Mouse (Mus musculus): ENCODE results near the gene Vasn.

Gene Vasn

DNA sequence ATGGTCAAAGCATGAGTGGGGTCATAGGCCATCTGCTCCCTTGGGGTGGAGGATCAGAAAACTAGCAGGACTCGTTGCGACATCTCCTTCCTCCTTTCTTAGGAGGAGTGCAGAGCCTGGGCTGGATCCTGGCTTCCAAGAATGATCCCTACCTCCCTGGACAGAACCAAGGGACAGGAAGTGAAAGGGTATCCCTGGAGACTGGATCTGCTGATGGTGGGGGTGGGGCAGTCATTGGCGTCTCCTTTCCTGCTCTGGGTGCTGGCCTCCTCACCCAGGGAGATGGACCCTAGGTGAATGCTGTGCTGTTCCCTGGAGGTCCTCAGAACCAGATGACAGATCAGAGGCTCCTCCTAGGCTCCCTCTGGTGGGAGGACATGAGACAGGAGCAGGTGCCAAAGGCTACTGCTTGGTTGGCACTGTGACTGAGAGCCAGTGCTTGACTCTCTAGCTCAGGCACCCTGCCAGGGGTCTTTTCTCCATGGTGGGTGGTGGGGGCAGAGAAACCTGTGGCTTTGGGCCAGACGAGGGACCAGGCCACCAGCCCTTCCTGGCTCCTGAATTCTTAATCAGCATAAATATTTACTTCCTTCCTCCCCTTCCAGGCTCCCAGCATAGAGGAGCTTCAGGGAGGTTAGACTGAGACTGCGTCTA is 33.2 kb upstream of the Vasn start:
- in situ Hi-C loops (cut with MboI, MseI), result loop anchor here (5.0 kb wide), 1 partner anchor 304 kb away; no protein-coding TSS in a partner anchor

DNA sequence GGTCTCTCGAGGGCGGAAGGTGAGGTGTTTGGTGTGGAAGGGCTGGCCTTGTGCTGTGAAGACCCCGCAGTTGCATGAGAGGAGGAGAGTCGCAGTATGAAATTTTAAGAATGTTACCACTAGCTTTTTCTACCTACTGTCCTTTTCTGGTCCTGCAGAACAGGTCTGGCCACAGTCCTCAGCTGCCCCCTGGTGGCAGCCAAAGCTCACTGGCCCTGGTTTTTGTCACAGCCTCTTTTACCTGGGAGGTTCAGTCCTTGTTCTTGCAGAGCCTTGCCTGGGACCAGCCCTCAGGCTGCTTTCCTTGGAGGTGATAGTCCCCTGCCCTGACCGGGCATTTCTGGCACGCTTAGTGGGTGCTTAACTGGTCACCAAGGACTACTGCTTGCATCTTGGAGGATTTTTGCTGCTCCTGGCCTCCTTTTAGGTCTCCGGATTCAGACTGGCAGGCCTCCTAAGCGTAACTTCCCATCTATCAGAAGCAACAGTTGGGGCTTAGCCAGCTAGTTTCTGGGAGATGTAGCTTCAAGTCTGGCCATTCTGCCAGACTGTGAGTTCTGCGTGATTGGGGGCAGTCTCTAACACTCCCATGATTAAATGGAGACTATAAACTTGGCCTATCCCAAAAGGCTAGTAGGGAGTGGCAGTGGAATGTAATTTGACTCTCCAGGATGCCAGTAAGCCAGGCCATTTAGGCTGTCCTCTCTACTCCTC is 31.8 kb upstream of the Vasn start:
- in situ Hi-C loops (cut with MboI, MseI), result loop anchor here (5.0 kb wide), 1 partner anchor 306 kb away; no protein-coding TSS in a partner anchor

DNA sequence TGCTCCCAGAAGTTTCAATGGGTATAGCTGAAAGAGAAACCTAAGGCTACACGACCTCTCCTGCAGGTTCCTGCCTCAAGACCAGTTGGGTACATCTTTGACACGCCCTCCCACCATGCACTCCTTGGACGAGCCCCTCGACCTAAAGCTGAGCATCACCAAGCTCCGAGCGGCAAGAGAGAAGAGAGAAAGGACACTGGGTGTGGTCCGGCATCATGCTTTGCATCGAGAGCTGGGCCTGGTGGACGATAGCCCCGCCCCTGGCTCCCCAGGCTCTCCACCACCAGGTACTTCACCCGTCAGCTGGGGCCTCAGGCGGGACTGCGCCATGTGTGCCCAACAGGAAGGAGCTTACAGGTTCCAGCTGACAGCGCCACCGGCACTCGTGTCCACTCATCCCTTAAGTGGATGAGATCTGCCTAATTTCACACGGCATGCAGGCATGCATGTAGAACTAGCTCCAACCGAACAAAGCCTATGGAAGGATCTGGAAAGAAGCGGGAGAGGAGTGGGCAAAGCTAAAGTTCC is 31.1 kb upstream of the Vasn start:
- in situ Hi-C loops (cut with MboI, MseI), result loop anchor here (5.0 kb wide), 1 partner anchor 306 kb away; no protein-coding TSS in a partner anchor

DNA sequence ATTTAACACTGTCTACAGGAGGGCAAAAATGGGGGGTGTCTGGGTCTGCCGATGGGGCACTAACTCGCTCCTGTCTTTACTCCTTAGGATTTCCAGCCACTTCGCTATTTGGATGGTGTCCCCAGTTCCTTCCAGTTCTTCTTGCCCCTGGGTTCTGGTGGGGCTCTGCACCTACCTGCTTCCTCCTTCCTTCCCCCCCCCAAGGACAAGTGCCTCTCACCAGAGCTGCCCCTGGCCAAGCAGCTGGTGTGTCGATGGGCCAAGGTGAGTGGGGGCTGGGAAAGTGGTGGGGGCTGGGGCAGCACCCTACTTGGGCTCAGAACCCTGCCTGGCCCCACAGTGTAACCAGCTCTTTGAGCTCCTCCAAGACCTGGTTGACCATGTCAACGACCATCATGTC is 28.5 kb upstream of the Vasn start:
- in situ Hi-C loops (cut with MboI, MseI), result loop anchor here (5.0 kb wide), 2 partner anchors 39 to 129 kb away; no protein-coding TSS in a partner anchor

DNA sequence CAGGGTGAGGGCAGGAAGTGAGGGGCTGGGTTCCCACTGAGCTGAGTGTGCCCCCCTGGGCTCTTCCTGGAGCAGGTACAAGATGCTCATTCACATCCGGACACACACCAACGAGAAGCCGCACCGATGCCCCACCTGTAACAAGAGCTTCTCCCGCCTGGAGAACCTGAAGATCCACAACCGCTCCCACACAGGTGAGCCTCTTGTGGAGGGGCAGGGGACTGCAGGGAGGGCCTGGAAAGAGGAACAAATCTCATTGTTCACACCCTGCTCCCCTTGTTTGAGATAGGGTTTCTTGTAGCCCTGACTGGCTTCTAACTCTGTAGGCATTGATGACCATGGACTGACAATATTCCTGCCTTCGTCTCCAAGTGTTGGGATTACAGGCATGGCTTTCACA is 28.1 kb upstream of the Vasn start:
- in situ Hi-C loops (cut with MboI, MseI), result loop anchor here (5.0 kb wide), 2 partner anchors 39 to 129 kb away; no protein-coding TSS in a partner anchor

DNA sequence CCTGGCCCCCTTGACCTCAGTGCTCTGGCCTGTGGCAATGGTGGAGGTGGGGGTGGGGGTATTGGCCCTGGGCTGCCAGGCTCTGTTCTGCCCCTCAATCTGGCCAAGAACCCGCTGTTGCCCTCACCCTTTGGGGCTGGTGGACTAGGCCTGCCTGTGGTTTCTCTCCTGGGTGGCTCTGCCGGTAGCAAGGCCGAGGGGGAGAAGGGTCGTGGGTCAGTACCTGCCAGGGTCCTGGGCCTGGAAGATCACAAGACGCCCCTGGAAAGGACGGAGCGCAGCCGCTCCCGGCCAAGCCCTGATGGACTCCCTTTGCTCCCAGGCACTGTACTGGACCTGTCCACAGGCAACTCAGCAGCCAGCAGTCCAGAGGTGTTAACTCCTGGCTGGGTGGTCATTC is 26.0 kb upstream of the Vasn start:
- in situ Hi-C loops (cut with MboI, MseI), result loop anchor here (5.0 kb wide), 2 partner anchors 41 to 131 kb away; no protein-coding TSS in a partner anchor

DNA sequence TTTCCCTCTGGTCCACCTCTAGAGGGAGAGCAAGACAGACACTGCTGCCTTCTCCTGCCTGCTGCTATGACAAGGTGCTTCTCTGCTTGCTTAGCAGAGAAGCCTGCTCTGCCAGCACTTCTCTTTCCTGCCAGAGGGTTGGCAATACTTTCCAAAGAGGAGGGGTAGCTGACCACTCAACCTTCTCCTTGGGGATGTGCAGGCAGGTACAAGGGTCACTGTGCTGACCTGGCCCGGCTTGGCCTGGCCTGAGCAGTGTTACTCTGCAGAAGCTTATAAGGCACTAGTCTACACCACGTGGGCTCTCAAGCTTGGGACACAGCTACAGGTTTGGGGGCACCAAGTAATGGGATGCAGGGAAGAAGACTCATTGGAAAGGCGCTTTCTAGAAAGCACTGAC is 25.1 kb upstream of the Vasn start:
- in situ Hi-C loops (cut with MboI, MseI), result loop anchor here (5.0 kb wide), 2 partner anchors 42 to 132 kb away; no protein-coding TSS in a partner anchor

DNA sequence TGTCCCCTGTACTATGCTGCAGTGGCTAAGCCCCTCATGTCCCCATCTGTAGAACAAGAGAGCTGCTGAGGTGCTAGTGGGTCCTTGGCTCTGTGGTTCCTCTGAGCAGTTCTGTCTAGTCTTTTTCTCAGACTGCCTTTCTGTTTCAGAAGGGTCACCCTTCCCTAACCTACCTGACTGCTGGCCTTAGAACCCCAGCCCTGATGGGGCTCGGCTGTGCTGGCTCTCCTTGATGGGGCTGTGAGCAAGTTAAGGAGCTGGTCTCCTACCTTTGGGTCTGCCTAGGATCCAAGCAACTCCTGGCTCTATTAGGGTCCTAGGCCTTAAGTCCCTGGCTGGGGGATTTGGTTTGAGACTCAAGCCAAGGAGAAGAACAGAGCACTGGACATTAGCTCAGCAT is 24.4 kb upstream of the Vasn start:
- in situ Hi-C loops (cut with MboI, MseI), result no loop called here

DNA sequence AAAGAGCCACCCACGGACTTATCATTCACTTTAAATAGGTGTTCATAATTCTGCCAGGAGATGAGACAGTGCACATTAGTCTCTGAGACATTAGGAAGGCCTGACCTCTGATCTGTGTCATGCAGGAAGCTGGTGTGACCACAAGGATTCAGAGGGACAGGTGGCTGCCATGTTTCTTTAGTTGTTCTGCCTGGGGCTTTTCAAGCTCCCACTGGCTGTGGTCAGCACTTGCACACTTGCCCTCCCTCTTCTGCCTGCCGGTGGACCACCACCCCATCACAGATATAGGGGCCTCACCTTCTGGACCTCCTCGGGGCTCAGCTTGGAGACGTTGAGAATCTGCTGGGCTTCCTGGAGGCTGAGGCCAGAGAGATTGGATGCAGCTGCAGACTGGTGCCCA is 22.9 kb upstream of the Vasn start:
- in situ Hi-C loops (cut with MboI, MseI), result no loop called here

DNA sequence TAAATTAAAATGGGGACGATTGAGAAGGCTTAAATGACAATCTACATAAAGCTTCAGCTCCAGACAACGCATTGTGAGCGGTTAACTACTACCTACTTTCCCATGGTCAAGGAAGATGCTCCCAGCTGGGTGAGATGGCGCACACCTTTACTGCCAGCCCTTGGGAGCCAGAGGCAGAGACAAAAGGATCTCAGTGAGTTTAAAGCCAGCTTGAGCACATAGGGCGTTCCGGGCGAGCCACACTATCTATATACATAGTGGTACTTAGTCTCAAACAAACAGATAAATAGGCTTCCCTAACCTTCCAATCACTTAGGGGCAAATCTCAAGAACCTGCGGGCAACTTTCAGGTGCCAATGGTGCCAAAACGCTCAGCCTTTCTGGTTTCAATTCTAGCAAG is 15.7 kb upstream of the Vasn start:
- in situ Hi-C loops (cut with MboI, MseI), result no loop called here

DNA sequence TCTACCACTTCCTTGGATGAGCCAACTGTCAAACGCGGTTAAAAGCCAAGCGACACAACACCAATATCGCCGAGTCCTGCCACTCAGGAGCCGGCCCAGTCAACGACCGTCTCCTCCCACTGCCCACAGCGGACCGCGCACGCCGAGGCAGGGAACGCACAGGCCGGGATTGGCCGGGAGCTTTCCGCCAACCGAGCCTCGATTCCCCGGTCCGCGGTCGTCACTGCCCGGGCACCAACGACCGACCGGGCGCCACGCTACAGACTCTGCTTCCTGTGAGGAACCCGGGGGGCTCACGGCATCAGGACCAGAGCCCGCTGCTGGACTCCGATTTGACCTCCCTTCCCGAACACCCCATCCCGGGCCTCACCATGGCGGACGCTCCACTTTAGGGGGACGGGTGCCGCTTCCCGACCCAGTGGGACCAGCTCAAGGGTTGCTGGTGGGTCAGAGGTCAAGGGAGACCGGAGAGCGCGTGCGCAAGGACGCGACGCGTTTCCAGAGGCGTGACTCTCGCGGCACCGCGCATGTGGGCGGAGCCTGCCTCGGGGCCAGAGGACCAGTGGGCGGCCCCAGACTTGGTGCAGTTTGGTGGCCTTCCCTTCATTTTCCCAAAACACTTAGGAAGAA is 15.1 kb upstream of the Vasn start, which contains the start of gene Pam16:
Pam16 (minus strand) TSS at position 508 of the 630 bp plus-strand sequence.
- in situ Hi-C loops (cut with MboI, MseI), result no loop called here

DNA sequence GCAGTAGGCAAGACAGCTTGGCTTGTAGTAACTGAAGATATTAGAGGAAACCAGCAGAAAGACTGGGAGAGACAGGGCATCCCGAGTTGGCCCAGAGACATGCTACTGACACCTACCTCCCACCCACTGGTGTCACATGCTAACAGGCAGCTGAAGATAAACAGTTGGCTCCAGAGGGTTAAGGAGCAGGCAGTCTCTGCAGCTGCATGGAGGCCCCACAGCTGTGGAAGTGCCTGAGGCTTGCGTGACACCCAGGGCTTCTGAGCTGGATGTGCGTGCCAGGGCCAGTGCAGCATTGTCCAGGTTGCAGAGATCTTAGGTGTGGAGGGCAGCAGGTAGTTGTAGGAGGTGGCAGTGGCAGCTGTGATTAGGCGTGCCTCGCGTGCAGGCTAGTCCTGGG is 12.6 kb upstream of the Vasn start:
- in situ Hi-C loops (cut with MboI, MseI), result no loop called here

DNA sequence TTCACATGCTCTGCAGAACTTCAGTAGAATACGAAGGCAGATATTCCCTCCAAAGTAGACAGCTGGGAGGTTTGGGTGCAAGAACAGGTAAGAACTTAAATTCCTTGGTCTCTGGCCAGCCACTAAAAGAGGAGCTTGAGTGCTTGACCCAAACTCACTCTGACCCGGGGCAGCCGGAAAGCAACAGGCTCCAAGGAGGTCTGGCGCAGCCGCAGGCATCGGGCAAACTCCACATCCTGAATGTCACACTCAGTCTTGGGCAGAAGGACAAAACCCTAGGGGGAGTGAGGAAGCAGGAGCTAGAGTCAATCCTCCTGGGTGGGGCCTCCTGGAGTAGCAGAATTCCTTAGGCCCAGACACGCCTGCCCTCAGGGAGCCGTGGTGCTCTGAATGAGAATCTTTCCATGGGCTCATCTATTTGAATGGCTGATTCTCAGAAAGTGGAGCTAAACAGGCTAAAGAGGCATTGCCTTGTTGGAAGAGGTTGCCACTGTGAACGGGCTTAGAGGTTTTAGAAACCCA is 10.8 kb upstream of the Vasn start:
- in situ Hi-C loops (cut with MboI, MseI), result no loop called here

DNA sequence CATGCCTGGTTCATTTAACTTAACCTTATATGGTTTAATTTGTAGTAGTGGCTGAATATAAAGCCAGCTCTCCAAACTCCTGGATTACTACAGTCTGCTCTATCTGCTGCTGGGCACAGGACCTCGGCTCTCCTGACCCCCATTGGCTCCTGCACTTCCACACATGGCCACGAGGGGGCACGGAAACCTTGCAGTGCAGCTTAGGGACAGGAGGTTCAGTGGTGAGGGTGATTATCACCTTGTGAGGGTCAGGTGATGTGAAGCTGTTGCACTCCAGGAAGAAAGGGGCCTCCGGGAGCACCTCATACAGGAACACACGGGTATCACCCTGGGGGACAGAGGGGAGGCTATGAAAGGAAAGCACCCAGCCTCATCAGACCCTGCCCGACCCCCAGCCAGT is 9.8 kb upstream of the Vasn start:
- in situ Hi-C loops (cut with MboI, MseI), result no loop called here

DNA sequence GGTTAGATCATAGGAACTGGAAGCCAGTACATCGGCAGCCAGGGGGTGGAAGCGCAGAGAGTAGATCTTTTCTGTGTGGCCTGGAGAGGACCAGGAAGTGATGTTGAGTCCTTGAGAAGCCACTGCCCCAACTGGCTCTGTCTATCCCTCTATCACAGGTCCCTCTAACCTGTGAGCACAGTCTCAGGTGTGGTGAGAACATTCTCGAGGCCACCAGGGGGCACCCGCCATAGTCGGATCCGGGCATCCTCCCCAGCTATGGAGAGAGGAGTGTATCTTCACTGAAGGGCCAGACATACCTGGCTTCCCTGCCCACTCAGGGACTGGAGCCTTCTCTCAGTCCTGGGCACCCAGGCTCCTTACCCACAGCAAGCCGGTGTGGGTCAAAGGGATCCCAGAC is 7.7 kb upstream of the Vasn start:
- in situ Hi-C loops (cut with MboI, MseI), result no loop called here

DNA sequence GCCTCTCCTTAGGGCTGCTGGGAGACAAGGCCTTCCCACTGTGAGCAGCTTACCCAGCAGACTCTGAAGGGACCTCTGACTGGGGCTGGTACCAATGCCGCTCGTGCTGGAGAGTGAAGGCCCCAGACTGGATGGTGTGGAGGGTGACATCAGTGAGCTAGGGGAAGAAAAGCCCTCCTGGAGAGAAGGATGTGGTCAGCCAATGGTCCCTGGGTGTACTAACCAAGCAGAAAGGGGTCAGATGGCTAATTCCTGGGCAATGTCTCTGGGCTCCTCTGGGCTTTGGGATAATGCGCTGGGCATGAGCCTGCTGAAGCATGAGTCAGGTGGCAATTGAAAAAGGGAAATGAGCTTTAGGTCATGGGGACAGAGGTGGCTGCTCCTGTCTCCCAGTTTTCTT is 6.1 kb upstream of the Vasn start:
- in situ Hi-C loops (cut with MboI, MseI), result no loop called here

DNA sequence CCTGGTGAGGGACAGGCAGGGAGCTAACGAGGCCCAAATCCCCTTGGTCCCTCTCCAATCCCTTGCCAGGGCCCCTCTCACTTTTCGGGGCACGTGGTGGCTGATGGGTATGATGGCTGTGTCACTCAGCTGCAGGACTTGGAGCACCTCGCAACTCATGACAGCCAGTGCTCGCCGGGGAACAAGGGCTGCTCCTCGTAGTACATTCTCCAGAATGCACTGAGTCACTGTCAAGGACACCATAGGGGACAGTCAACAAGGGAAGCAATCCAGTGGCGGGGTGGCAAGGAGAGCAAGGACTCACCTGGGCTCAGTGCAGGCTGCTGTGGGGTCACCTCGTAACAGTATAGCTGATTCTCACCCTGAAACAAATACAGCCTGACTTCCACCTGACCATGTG is 5.1 kb upstream of the Vasn start:
- in situ Hi-C loops (cut with MboI, MseI), result no loop called here

DNA sequence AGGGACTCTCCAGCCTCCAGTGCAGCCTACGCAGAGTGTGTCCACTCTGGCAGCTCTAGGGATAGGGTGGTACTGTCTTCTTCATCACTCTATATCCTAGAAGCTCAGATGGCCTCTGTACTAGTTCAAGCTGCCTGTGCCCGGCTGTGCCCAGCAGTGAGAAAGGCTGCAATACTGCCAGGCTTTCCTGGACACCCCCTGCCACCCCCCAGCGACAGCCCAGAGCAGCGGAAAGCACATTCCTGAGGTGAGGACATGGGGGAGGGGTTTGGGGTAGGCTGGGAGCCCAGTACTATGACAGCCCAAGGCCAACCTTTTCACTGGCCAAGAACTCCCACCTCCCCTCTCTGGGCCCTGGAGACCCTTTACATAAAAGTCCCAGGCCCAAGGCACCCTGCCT is 4.0 kb upstream of the Vasn start:
- in situ Hi-C loops (cut with MboI, MseI), result no loop called here

DNA sequence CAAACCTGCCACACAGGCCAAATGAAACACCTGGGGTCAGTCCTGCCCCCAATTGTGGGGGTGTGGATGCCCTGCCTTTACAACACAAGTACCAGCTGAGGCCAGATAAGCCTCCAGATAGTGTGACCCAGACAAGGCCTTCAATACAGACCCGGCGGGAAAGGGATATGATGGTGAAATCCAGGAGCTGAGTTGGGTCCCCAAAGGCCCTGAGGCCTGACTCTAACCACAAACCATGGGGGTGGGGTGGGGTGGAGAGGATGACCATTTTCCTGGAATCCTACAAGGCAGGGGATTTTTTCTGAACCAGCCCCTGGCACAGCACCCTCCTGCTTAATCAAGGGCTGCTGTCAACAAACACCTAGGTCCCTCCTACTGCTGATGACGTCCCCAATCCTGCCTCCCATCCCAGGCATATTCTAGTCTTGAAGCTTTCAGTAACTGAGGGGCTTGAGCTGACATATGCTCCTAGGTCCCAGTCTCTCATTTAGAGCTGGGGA is 800 bp upstream of the Vasn start:
- in situ Hi-C loops (cut with MboI, MseI), result no loop called here

DNA sequence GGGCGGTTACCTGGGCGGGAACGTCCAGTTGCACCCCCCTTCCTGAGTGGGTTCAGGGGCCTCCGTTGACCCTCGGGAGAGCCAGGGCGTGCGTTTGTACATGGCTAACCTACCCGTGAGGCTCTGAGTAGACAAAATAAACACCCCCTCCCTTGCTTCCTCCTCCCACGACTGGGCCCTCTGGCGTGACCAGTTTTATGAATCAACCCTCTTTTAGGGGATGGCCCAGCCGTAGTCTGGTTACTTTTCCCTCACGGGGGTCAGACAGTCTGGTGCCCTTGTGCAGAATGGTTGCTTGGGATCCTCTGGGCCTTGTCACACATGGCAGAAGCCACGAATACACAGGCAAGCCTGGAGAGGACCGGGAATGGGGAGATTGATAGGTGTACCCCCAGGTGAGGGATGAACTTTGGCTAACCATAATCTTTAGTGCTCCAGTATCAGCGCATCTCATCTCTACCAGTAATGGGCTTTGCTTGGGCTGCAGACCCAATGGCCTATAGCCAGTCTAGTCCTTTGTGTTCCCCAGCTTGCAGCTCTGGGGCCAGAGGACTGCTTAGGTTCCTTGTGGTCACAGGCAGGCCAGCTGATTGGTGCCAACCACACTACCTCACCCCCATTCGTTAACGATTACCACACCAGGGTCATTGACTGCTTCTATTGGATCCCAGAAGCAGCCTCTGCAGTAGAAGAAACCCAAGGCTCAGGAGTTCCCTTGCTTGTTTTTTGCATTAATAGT is 695 bp downstream of the Vasn start:
- in situ Hi-C loops (cut with MboI, MseI), result no loop called here

Data from T-helper 1 cell (primary cell).